Mouse (Mus musculus) erythroblast, embryonic 14.5 days (primary cell): ENCODE results near the gene Tenm3. TPM values are rescaled to one million over a fixed set of nuclear protein-coding genes. Genes with fewer than 3 reads are reported as not detected.

Source experiments
- H3K27me3 ChIP-seq: 2 replicates; pipeline ENCODE4 v1.6.1; 2012; ENCODE audit warnings: inconsistent platforms; ENCODE audit not compliant: control insufficient read depth
- H3K36me3 ChIP-seq: 2 replicates; pipeline ENCODE4 v1.6.1; 2012; ENCODE audit warnings: mild to moderate bottlenecking, inconsistent platforms; ENCODE audit not compliant: control insufficient read depth
- H3K4me1 ChIP-seq: 2 replicates; pipeline ENCODE4 v1.6.1; 2012; ENCODE audit warnings: inconsistent platforms; ENCODE audit not compliant: control insufficient read depth
- H3K4me3 ChIP-seq: replicated peaks from 2 replicates; pipeline ENCODE3; 2012; ENCODE audit warnings: moderate library complexity, mild to moderate bottlenecking, inconsistent platforms
- H3K9me3 ChIP-seq: 2 replicates; pipeline ENCODE4 v1.6.1; 2012; ENCODE audit warnings: low read length, inconsistent platforms, mixed read lengths; ENCODE audit not compliant: control insufficient read depth
- GATA1 ChIP-seq: IDR thresholded peaks from 2 replicates; pipeline ENCODE4 v1.6.1; 2012; ENCODE audit warnings: low read length, inconsistent platforms, mixed read lengths
- TAL1 ChIP-seq: IDR thresholded peaks from 3 replicates; pipeline ENCODE4 v1.6.1; 2012; ENCODE audit warnings: low read length, inconsistent platforms, mixed read lengths
- polyA plus RNA-seq: library from polyadenylated mRNA; stranded (reverse); fragments of >175 nt; gene quantifications from 2 replicates; pipeline ENCODE4 v1.2.3, GENCODE M21; 2012

The Tenm3 gene
- polyA plus RNA-seq, 1 experiment: under 0.01 TPM

- H3K27me3 ChIP-seq: no peaks in the 10 kb centered on the region
- no peaks in the 10 kb centered on the region for H3K36me3 ChIP-seq
These were observed 24.4 kb downstream of the Tenm3 start for GRCm38 (mm10) chr8:48819348-48819747.

DNA sequence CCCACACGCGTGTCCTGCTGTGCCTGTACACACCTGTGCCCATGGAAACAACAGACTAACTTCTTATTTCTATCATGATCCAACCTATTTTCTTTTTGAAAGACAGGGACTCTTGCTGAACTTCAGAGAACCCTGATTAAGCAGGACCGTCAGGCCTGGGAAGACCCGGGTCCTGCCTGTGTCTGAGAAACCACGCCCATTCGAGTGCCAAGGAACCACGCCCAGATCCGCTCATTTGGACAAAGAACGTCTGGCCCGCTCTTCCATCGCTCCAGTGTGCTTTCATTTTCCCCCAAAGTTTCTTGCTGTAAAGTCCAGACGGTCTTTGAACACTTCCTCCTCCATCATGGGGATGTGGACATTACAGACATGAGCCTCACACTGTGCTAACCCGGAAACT, 26.8 kb downstream of the Tenm3 start:
- Histone ChIP-seq H3K4me1 (no peaks in the 10 kb centered on the region), H3K27me3 (no peaks in the 10 kb centered on the region), H3K9me3 (no peaks in the 10 kb centered on the region), H3K36me3 (no peaks in the 10 kb centered on the region), H3K4me3 (no peak overlapping the region)
- TF ChIP-seq TAL1: no peak
- no peak for TF ChIP-seq GATA1

More at GRCm38 (mm10) chr8:48819348-48819747, 24.4 kb downstream of the Tenm3 start:
- Histone ChIP-seq H3K9me3 (no peaks in the 10 kb centered on the region; the same call in 1 of the 2 replicates), H3K4me1 (no peaks in the 10 kb centered on the region), H3K4me3 (no peak overlapping the region)
- TF ChIP-seq TAL1: no peak
- TF ChIP-seq GATA1: no peak

GRCm38 (mm10) chr8:48812196-48812741, 31.5 kb downstream of the Tenm3 start:
- H3K36me3 ChIP-seq: no peaks in the 10 kb centered on the region
- H3K9me3 ChIP-seq: no peaks in the 10 kb centered on the region
- TF ChIP-seq TAL1 (no peak), GATA1 (no peak)

DNA sequence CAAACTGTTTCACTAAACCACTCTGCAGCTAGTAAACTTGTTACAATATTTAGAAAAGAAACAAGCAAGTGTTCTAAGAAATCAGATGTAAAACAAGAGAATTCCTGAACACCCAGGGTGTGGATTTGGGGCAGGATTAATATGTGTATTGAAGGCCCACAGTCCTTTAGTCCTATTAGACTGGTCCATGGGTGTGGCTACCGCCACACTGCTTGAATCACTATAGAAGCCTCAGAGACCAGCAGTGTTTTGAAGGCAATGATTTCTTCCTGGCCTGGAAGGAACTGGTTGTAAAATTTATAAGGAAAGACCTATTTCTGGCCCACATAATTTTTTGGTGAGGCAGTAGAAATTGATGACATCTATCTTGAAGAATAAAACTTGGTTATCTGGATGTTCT, 33.1 kb downstream of the Tenm3 start:
- TF ChIP-seq TAL1 (no peak), GATA1 (no peak)
- H3K4me3 ChIP-seq: no peak overlapping the region
- no peaks in the 10 kb centered on the region for H3K4me1 ChIP-seq
- H3K27me3 ChIP-seq: no peaks in the 10 kb centered on the region
- H3K9me3 ChIP-seq: peaks cover 2% of the 10 kb centered on the region
- H3K36me3 ChIP-seq: no peaks in the 10 kb centered on the region

More at GRCm38 (mm10) chr8:48812196-48812741, 31.5 kb downstream of the Tenm3 start:
- Histone ChIP-seq H3K27me3 (no peaks in the 10 kb centered on the region), H3K4me1 (no peaks in the 10 kb centered on the region), H3K4me3 (no peak overlapping the region)

DNA sequence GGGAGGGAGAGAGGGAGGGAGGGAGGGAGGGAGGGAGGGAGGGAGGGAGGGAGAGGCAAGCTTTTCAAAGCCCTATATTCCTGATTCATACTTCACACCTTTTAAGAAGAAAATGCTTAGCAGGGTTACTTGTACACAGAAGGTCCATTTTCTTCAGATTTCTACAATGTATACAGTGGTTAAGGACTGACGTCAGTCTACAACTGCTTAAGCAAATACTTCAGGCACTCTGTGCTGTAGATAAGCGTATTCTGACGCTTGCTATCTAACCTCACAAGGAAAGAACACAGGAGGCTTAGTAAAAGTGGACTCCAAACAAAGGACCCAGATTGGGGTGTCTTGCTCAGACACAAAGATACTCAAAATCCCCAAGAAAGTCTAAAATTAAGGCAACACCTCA, 34.6 kb downstream of the Tenm3 start:
- TF ChIP-seq TAL1 (no peak), GATA1 (no peak)
- Histone ChIP-seq H3K4me3 (no peak overlapping the region), H3K36me3 (no peaks in the 10 kb centered on the region)

GRCm38 (mm10) chr8:48803070-48803469, 40.7 kb downstream of the Tenm3 start:
- no peaks in the 10 kb centered on the region for H3K27me3 ChIP-seq
- no peaks in the 10 kb centered on the region for H3K4me1 ChIP-seq
- peaks cover 7% of the 10 kb centered on the region for H3K9me3 ChIP-seq
- H3K36me3 ChIP-seq: no peaks in the 10 kb centered on the region
- TF ChIP-seq GATA1: no peak
- no peak for TF ChIP-seq TAL1
- no peak overlapping the region for H3K4me3 ChIP-seq

More for the DNA sequence above, 34.6 kb downstream of the Tenm3 start:
- Histone ChIP-seq H3K4me1 (no peaks in the 10 kb centered on the region), H3K27me3 (no peaks in the 10 kb centered on the region), H3K9me3 (peaks cover 4% of the 10 kb centered on the region)

GRCm38 (mm10) chr8:48802231-48802630, 41.5 kb downstream of the Tenm3 start:
- no peaks in the 10 kb centered on the region for H3K27me3 ChIP-seq
- H3K4me3 ChIP-seq: no peak overlapping the region
- H3K9me3 ChIP-seq: peaks cover 8% of the 10 kb centered on the region
- TF ChIP-seq GATA1: no peak
- no peak for TF ChIP-seq TAL1
- H3K4me1 ChIP-seq: no peaks in the 10 kb centered on the region
- H3K36me3 ChIP-seq: no peaks in the 10 kb centered on the region

DNA sequence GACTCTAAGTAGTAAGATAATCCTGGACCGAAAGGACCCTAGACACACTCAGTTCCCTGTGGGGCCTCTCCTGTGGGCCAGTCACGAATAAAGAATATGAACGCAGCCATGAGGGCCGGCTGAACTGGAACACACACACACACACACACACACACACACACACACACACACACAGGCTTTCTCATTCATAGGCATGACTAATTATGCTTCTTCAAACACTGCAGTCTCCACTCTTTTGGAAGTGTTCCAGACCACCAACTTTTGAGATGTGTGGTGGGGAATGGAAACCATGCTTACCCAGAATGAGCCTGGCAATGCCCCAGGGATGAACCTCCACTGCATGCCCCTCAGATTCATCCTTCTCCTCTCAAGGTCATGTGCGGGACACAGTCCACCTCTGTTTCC, 45.8 kb downstream of the Tenm3 start:
- TF ChIP-seq TAL1: no peak
- TF ChIP-seq GATA1: no peak
- Histone ChIP-seq H3K27me3 (no peaks in the 10 kb centered on the region), H3K36me3 (no peaks in the 10 kb centered on the region), H3K9me3 (peaks cover 7% of the 10 kb centered on the region; the same call in 1 of the 2 replicates), H3K4me3 (no peak overlapping the region), H3K4me1 (no peaks in the 10 kb centered on the region)

DNA sequence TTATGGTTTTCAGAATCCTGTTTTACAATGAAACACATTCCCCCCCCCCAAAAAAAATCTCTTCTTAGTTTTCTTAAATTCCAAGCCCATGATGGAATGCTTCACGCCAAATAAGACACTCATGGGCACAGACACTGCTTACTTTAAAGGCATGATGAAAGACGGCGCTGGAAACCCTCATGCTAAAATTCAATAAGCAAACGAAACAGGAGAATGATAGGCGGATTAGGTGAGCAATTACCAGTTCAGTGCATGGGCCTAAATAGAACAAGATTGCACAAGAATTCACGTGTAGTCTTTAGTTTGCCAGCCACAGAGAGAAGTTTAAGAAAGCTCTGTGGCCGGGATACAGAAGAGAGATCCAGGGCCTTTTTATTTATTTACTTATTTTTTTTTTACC, 49.5 kb downstream of the Tenm3 start:
- Histone ChIP-seq H3K9me3 (peaks cover 17% of the 10 kb centered on the region; the same call in 1 of the 2 replicates), H3K36me3 (no peaks in the 10 kb centered on the region), H3K27me3 (no peaks in the 10 kb centered on the region), H3K4me3 (no peak overlapping the region), H3K4me1 (no peaks in the 10 kb centered on the region)
- TF ChIP-seq TAL1 (no peak), GATA1 (no peak)

GRCm38 (mm10) chr8:48793729-48794128, 50.0 kb downstream of the Tenm3 start:
- H3K9me3 ChIP-seq: peaks cover 17% of the 10 kb centered on the region; the same call in 1 of the 2 replicates
- no peaks in the 10 kb centered on the region for H3K4me1 ChIP-seq
- no peaks in the 10 kb centered on the region for H3K27me3 ChIP-seq
- TF ChIP-seq GATA1 (no peak), TAL1 (no peak)
- no peak overlapping the region for H3K4me3 ChIP-seq
- H3K36me3 ChIP-seq: no peaks in the 10 kb centered on the region
